Mouse (Mus musculus) brown adipose tissue, adult 24 weeks (tissue): ENCODE measurements around the gene BC030870. TPM values are rescaled to one million over a fixed set of nuclear protein-coding genes. Genes with fewer than 3 reads are reported as not detected.

ENCODE experiments used
- H3K27ac ChIP-seq: fragments of 200-500 bp; replicated peaks from 2 replicates; pipeline ENCODE4 v1.5.1; 2012; ENCODE audit warnings: low read depth, mild to moderate bottlenecking, low read length
- H3K4me1 ChIP-seq: fragments of 200-500 bp; 2 replicates; pipeline ENCODE4 v1.6.1; 2012; ENCODE audit warnings: low read length, mixed read lengths; ENCODE audit not compliant: control insufficient read depth, insufficient read depth, insufficient read length
- H3K4me3 ChIP-seq: fragments of 200-500 bp; 2 replicates; pipeline ENCODE4 v1.5.1; 2012; ENCODE audit warnings: low read depth, mild to moderate bottlenecking, low read length, moderate library complexity; ENCODE audit not compliant: insufficient read depth
- polyA plus RNA-seq: library from polyadenylated mRNA; stranded (reverse); fragments of >200 nt; gene quantifications from 2 replicates; pipeline ENCODE4 v1.2.4, GENCODE M21; 2012; ENCODE audit not compliant: missing spikeins, insufficient read depth, insufficient read length

BC030870 gene
- polyA plus RNA-seq, 1 experiment = not detected

DNA sequence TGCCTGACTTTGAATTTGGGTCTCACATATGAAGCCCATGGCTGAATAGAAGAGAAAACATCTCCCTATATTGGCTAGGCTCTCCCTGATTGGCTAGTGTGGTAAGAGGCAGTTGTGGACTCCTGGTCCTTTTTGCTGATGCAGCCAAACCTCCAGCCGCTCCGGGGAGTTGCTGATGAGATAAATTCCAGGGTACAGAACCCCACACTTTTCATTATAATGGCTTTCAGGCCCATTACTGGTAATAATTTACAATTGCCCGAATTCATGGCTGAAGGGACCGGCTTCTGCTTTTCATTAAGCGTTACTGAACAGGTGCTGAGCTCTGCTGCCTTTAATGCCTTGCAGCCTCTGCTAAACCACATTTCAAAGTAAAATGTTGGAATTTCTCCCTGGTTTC is 75.4 kb downstream of the BC030870 start:
- Histone ChIP-seq H3K4me1 (no peaks in the 10 kb centered on the region), H3K4me3 (no peak overlapping the region), H3K27ac (no peak overlapping the region)

GRCm38 (mm10) chr8:65053554-65053953 is 75.8 kb downstream of the BC030870 start:
- Histone ChIP-seq H3K27ac (no peak overlapping the region), H3K4me1 (no peaks in the 10 kb centered on the region), H3K4me3 (no peak overlapping the region)

GRCm38 (mm10) chr8:65047801-65048200 is 81.6 kb downstream of the BC030870 start:
- H3K4me3 ChIP-seq = no peak overlapping the region
- no peak overlapping the region for H3K27ac ChIP-seq

DNA sequence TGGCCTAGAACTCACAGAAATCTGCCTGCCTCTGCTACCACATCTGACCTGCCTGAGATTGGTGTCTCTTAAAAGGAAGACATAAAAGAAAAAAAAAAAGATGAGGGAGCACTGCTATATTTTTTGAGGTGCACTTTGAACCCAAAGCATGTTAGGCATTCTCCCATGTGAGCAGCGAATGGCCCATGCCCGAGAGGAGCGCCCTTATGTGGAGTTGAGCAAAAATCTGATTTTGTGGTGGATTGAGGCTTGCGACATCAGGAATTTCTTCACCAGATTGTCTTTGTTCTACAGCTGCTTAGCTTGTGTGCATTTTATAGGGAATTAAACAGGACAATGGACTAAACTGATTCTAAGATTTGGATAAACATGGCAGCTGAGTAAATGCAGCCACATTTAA is 82.2 kb downstream of the BC030870 start:
- Histone ChIP-seq H3K4me3 (no peak overlapping the region), H3K4me1 (no peaks in the 10 kb centered on the region), H3K27ac (no peak overlapping the region)

More at GRCm38 (mm10) chr8:65047801-65048200, 81.6 kb downstream of the BC030870 start:
- H3K4me1 ChIP-seq = no peaks in the 10 kb centered on the region

- Histone ChIP-seq H3K27ac (no peak overlapping the region), H3K4me3 (no peak overlapping the region), H3K4me1 (no peaks in the 10 kb centered on the region)
These were observed 82.8 kb downstream of the BC030870 start for GRCm38 (mm10) chr8:65046565-65046964.

- H3K4me3 ChIP-seq = peak within 1 kb of the TSS; percentile 30; the same call in 1 of the 2 replicates
- no peaks in the 10 kb centered on the region for H3K4me1 ChIP-seq
- no peak within 1 kb of the TSS for H3K27ac ChIP-seq
These were observed 92.2 kb downstream of the BC030870 start, which contains the start of gene Apela for GRCm38 (mm10) chr8:65037117-65037533. Apela (minus strand) TSS chr8:65037336.

Other genes starting within 250 kb of the BC030870 start
- 29.4 and 47.0 TPM in 2 replicates for gene Tmem192, start 182.4 kb downstream of the BC030870 start, polyA plus RNA-seq
- gene Trim75, start 141.7 kb downstream of the BC030870 start, polyA plus RNA-seq = not detected in 2 replicates
- not detected in 2 replicates for gene Trim61, start 111.0 kb downstream of the BC030870 start, polyA plus RNA-seq
- gene Trim60, start 111.0 kb downstream of the BC030870 start, polyA plus RNA-seq = not detected in 2 replicates
- gene Apela, start 92.2 kb downstream of the BC030870 start, polyA plus RNA-seq = not detected in 2 replicates
- not detected in 2 replicates for gene Gm10663, start 54.5 kb downstream of the BC030870 start, polyA plus RNA-seq